Mouse (Mus musculus): ENCODE measurements around the gene Wbp4.

- TF ChIP-seq CTCF (IDR thresholded peaks at IDR 0.05; ENCODE audit: low read depth, low read length): no peak
- no peak for TF ChIP-seq GATA1 (IDR thresholded peaks at IDR 0.05; ENCODE audit: borderline replicate concordance, low read length)
- TF ChIP-seq POLR2AphosphoS5 (IDR thresholded peaks at IDR 0.05; ENCODE audit: insufficient replicate concordance, low read depth, low read length): no peak
Measured at GRCm38 (mm10) chr14:79486617-79486992, 5.3 kb upstream of the Wbp4 start.
